Mouse (Mus musculus) G1E (cell line): ENCODE data around the gene Tet2.

Source experiments
- CTCF ChIP-seq: IDR thresholded peaks from 2 replicates; pipeline ENCODE4 v1.5.1; 2012; ENCODE audit warnings: low read depth, low read length, inconsistent platforms, mixed read lengths
- GATA1 ChIP-seq: IDR thresholded peaks from 2 replicates; pipeline ENCODE4 v1.6.1; 2012; ENCODE audit warnings: borderline replicate concordance, low read length, inconsistent platforms, mixed read lengths

- TF ChIP-seq CTCF = no peak
- TF ChIP-seq GATA1 = no peak
Observed at GRCm38 (mm10) chr3:133518801-133519200, 26.1 kb downstream of the Tet2 start.
